Mouse (Mus musculus) neural tube, embryonic 11.5 days (tissue): ENCODE data around the gene Gm8947. TPM values are rescaled to one million over a fixed set of nuclear protein-coding genes. Genes with fewer than 3 reads are reported as not detected.

ENCODE experiments used
- polyA plus RNA-seq: library from polyadenylated mRNA; unstranded; fragments of >200 nt; fragmentation: Nextera tagmentation; extraction: Ambion mirVana; gene quantifications from 2 replicates; pipeline ENCODE4 v1.2.1, GENCODE M21; 2014

Gm8947 gene
- polyA plus RNA-seq, 1 experiment from 2014 or later: 0.29 TPM

Other genes starting within 250 kb of the Gm8947 start
- 8.9 and 12.3 TPM in 2 replicates for gene Hmcn1, start 198.9 kb upstream of the Gm8947 start, polyA plus RNA-seq
- 0.46 and 0.54 TPM in 2 replicates for gene Gm47985, start 9.8 kb upstream of the Gm8947 start, polyA plus RNA-seq
- gene Gm47995, start 6.1 kb downstream of the Gm8947 start, polyA plus RNA-seq: 0.31 TPM in 1 of 2 replicates, not detected in the other
- 0.30 and 0.66 TPM in 2 replicates for gene 3110040M04Rik, start 11.7 kb downstream of the Gm8947 start, polyA plus RNA-seq
- gene Gm47996, start 17.8 kb downstream of the Gm8947 start, polyA plus RNA-seq: not detected in 2 replicates
- gene Ivns1abp, start 152.1 kb downstream of the Gm8947 start, polyA plus RNA-seq: 426 and 444 TPM in 2 replicates
- 20.0 TPM in 2 replicates for gene Swt1, start 236.1 kb downstream of the Gm8947 start, polyA plus RNA-seq
- gene Trmt1l, start 236.2 kb downstream of the Gm8947 start, polyA plus RNA-seq: 52.6 and 53.1 TPM in 2 replicates